Mouse (Mus musculus): ENCODE data around the gene Sf3b4. TPM values are rescaled to one million over a fixed set of nuclear protein-coding genes. Genes with fewer than 3 reads are reported as not detected.

Gene Sf3b4
- polyA plus RNA-seq (2015; fragmentation: Nextera tagmentation; extraction: Ambion mirVana): 179 and 186 TPM in 2 replicates

- peak within 1 kb of the TSS; percentile 98 for H3K4me2 ChIP-seq (replicated peaks)
- H3K9ac ChIP-seq: peak within 1 kb of the TSS; percentile 89
- peak; percentile 93 for ATAC-seq (ENCODE audit: low FRiP score, low read depth)
- peak within 1 kb of the TSS; percentile 88 for H3K4me3 ChIP-seq
- peaks cover 35% of the 10 kb centered on the region for H3K4me1 ChIP-seq
- peaks cover 63% of the 10 kb centered on the region for H3K36me3 ChIP-seq
- H3K9me3 ChIP-seq: no peaks in the 10 kb centered on the region
- under 1% methylated on average over 58 of the region's 58 CpGs for WGBS
- H3K27ac ChIP-seq: peak within 1 kb of the TSS; percentile 98
- no peaks in the 10 kb centered on the region for H3K27me3 ChIP-seq
Measured at GRCm38 (mm10) chr3:96172197-96173178, at the start of gene Sf3b4. Sf3b4 (plus strand) TSS chr3:96172332.

GRCm38 (mm10) chr3:96124235-96124634 lies 47.9 kb upstream of the Sf3b4 start:
- Histone ChIP-seq H3K27me3 (no peaks in the 10 kb centered on the region), H3K4me1 (0 out of 2 replicates have a peak, but pooled peaks cover 4% of the 10 kb centered on the region), H3K36me3 (no peaks in the 10 kb centered on the region), H3K27ac (no peak overlapping the region), H3K9ac (no peak overlapping the region), H3K9me3 (no peaks in the 10 kb centered on the region), H3K4me2 (replicated peaks) (no peak overlapping the region), H3K4me3 (no peak overlapping the region)
- no peak for ATAC-seq (ENCODE audit: low FRiP score, low read depth)
- 90% methylated on average over 5 of the region's 5 CpGs for WGBS

DNA sequence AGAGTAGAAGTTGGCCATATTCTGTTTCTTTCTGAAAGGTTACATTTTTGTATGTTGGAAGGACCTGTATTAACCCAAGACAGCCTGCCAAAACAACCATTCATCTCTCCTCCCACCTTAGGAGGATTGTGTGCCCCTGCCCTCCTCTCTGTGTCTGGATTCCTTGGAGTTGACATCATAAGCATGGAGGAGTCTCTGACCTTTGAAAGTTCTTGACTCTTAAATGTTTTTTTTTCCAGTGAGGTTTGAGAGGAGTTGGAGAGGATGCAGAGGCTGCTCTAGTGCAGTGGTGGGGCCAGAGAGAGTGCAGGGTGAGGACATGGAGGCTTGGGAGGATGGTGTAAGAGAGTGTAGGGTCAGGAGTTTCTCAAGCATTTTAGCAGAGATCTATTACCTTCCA lies 44.0 kb upstream of the Sf3b4 start:
- Histone ChIP-seq H3K4me1 (0 out of 2 replicates have a peak, but pooled peaks cover 4% of the 10 kb centered on the region), H3K27ac (no peak overlapping the region; the same call in 1 of the 2 replicates), H3K4me3 (no peak overlapping the region), H3K36me3 (no peaks in the 10 kb centered on the region), H3K9ac (no peak overlapping the region), H3K27me3 (no peaks in the 10 kb centered on the region), H3K4me2 (replicated peaks) (no peak overlapping the region), H3K9me3 (no peaks in the 10 kb centered on the region)
- no peak; the same call in 1 of the 2 replicates for ATAC-seq (ENCODE audit: low FRiP score, low read depth)

GRCm38 (mm10) chr3:96132478-96132877 lies 39.7 kb upstream of the Sf3b4 start:
- Histone ChIP-seq H3K9ac (no peak overlapping the region), H3K9me3 (no peaks in the 10 kb centered on the region), H3K4me3 (no peak overlapping the region), H3K27me3 (no peaks in the 10 kb centered on the region), H3K4me1 (0 out of 2 replicates have a peak, but pooled peaks cover 7% of the 10 kb centered on the region), H3K4me2 (replicated peaks) (no peak overlapping the region), H3K36me3 (peaks cover 14% of the 10 kb centered on the region), H3K27ac (no peak overlapping the region)
- ATAC-seq (ENCODE audit: low FRiP score, low read depth): no peak
- 92% methylated on average over 3 of the region's 3 CpGs for WGBS

- Histone ChIP-seq H3K4me3 (no peak overlapping the region), H3K9me3 (no peaks in the 10 kb centered on the region), H3K4me2 (replicated peaks) (no peak overlapping the region), H3K36me3 (peaks cover 20% of the 10 kb centered on the region), H3K4me1 (0 out of 2 replicates have a peak, but pooled peaks cover 4% of the 10 kb centered on the region), H3K27ac (no peak overlapping the region), H3K27me3 (no peaks in the 10 kb centered on the region), H3K9ac (no peak overlapping the region)
- no peak for ATAC-seq (ENCODE audit: low FRiP score, low read depth)
- WGBS: 69% methylated on average over 11 of the region's 11 CpGs
Measured at GRCm38 (mm10) chr3:96133327-96133905, 38.7 kb upstream of the Sf3b4 start.

GRCm38 (mm10) chr3:96135011-96135410 lies 37.1 kb upstream of the Sf3b4 start:
- Histone ChIP-seq H3K9ac (no peak overlapping the region), H3K4me3 (no peak overlapping the region), H3K4me2 (replicated peaks) (no peak overlapping the region), H3K36me3 (peaks cover 28% of the 10 kb centered on the region), H3K27me3 (no peaks in the 10 kb centered on the region), H3K27ac (no peak overlapping the region), H3K9me3 (no peaks in the 10 kb centered on the region), H3K4me1 (0 out of 2 replicates have a peak, but pooled peaks cover 4% of the 10 kb centered on the region)
- WGBS: 72% methylated on average over 3 of the region's 3 CpGs
- no peak for ATAC-seq (ENCODE audit: low FRiP score, low read depth)

- no peaks in the 10 kb centered on the region for H3K4me1 ChIP-seq
- no peak for ATAC-seq (ENCODE audit: low FRiP score, low read depth)
- H3K9me3 ChIP-seq: no peaks in the 10 kb centered on the region
- no peak overlapping the region for H3K4me3 ChIP-seq
- peaks cover 46% of the 10 kb centered on the region for H3K36me3 ChIP-seq
- no peak overlapping the region for H3K4me2 ChIP-seq (replicated peaks)
- 24% methylated on average over 5 of the region's 5 CpGs for WGBS
- no peak overlapping the region for H3K9ac ChIP-seq
- no peaks in the 10 kb centered on the region for H3K27me3 ChIP-seq
- H3K27ac ChIP-seq: no peak overlapping the region
Measured at GRCm38 (mm10) chr3:96147950-96148349, 24.2 kb upstream of the Sf3b4 start.

GRCm38 (mm10) chr3:96151836-96152235 lies 20.3 kb upstream of the Sf3b4 start:
- 91% methylated on average over 7 of the region's 7 CpGs for WGBS
- no peak for ATAC-seq (ENCODE audit: low FRiP score, low read depth)
- H3K9ac ChIP-seq: no peak overlapping the region
- no peaks in the 10 kb centered on the region for H3K9me3 ChIP-seq
- no peak overlapping the region for H3K27ac ChIP-seq
- peaks cover 59% of the 10 kb centered on the region for H3K36me3 ChIP-seq
- no peak overlapping the region for H3K4me3 ChIP-seq
- no peaks in the 10 kb centered on the region for H3K4me1 ChIP-seq
- no peaks in the 10 kb centered on the region for H3K27me3 ChIP-seq
- H3K4me2 ChIP-seq (replicated peaks): no peak overlapping the region

DNA sequence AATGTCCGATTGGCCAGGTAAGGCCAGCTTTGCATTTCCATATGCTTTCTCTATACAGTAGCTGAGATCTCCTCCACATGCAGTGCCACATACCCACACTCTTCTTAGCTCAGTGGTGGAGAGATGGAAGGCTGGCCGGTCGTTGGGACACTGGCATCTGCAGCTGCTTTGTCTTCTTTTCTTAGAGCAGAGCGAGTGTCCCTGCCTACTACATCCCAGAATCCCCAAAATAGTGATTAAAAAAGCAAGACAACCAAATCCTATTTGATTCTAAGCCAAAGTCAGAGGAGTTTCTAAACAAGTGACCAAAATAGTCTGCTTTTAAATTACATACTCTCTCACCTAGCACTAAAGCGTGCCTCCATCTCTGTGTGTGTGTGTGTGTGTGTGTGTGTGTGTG lies 19.5 kb upstream of the Sf3b4 start:
- Histone ChIP-seq H3K27ac (no peak overlapping the region), H3K9me3 (no peaks in the 10 kb centered on the region), H3K4me3 (no peak overlapping the region), H3K4me2 (replicated peaks) (no peak overlapping the region), H3K9ac (no peak overlapping the region), H3K4me1 (no peaks in the 10 kb centered on the region), H3K36me3 (peaks cover 64% of the 10 kb centered on the region), H3K27me3 (no peaks in the 10 kb centered on the region)
- ATAC-seq (ENCODE audit: low FRiP score, low read depth): no peak
- WGBS: 97% methylated on average over 5 of the region's 5 CpGs

GRCm38 (mm10) chr3:96155501-96155900 lies 16.6 kb upstream of the Sf3b4 start:
- Histone ChIP-seq H3K27ac (no peak overlapping the region), H3K4me2 (replicated peaks) (no peak overlapping the region), H3K4me1 (peaks cover 12% of the 10 kb centered on the region), H3K36me3 (peaks cover 60% of the 10 kb centered on the region), H3K4me3 (no peak overlapping the region), H3K9ac (no peak overlapping the region), H3K27me3 (no peaks in the 10 kb centered on the region), H3K9me3 (no peaks in the 10 kb centered on the region)
- WGBS: 79% methylated on average over 8 of the region's 8 CpGs
- no peak for ATAC-seq (ENCODE audit: low FRiP score, low read depth)

- Histone ChIP-seq H3K27me3 (no peaks in the 10 kb centered on the region), H3K4me2 (replicated peaks) (peak overlapping the region; percentile 85), H3K4me3 (no peak overlapping the region), H3K4me1 (peaks cover 26% of the 10 kb centered on the region), H3K27ac (peak overlapping the region; percentile 91; the same call in 1 of the 2 replicates), H3K9me3 (no peaks in the 10 kb centered on the region), H3K36me3 (peaks cover 18% of the 10 kb centered on the region), H3K9ac (peak overlapping the region; percentile 79)
- 72% methylated on average over 4 of the region's 4 CpGs for WGBS
- ATAC-seq (ENCODE audit: low FRiP score, low read depth): no peak
Measured at GRCm38 (mm10) chr3:96159820-96160219, 12.3 kb upstream of the Sf3b4 start.

- Histone ChIP-seq H3K27ac (peak overlapping the region; percentile 91), H3K4me1 (peaks cover 26% of the 10 kb centered on the region), H3K4me2 (replicated peaks) (peak overlapping the region; percentile 85), H3K9ac (peak overlapping the region; percentile 79), H3K27me3 (no peaks in the 10 kb centered on the region), H3K9me3 (no peaks in the 10 kb centered on the region), H3K36me3 (peaks cover 17% of the 10 kb centered on the region), H3K4me3 (peak overlapping the region; percentile 62)
- WGBS: 34% methylated on average over 4 of the region's 4 CpGs
- no peak for ATAC-seq (ENCODE audit: low FRiP score, low read depth)
Measured at GRCm38 (mm10) chr3:96160222-96160802, 11.8 kb upstream of the Sf3b4 start.

Measured in limb, embryonic 13.5 days (tissue).